Mouse (Mus musculus) inflammation-experienced regulatory T-cells, adult 6 months (primary cell): Measurements from ENCODE around the gene Pecam1. TPM values are rescaled to one million over a fixed set of nuclear protein-coding genes. Genes with fewer than 3 reads are reported as not detected.

ENCODE experiments used
- ATAC-seq: one replicate; pipeline ENCODE4 v1.8.0; 2017
- polyA plus RNA-seq, 3 experiments: library from polyadenylated mRNA; unstranded; fragments of 100-300 nt; shearing (Covaris generic); gene quantifications; one replicate each; pipeline ENCODE4 v1.2.1; 2017

Pecam1 gene
- polyA plus RNA-seq, 3 experiments from 2014 or later, result 44.4 to 106 (median 100) TPM

DNA sequence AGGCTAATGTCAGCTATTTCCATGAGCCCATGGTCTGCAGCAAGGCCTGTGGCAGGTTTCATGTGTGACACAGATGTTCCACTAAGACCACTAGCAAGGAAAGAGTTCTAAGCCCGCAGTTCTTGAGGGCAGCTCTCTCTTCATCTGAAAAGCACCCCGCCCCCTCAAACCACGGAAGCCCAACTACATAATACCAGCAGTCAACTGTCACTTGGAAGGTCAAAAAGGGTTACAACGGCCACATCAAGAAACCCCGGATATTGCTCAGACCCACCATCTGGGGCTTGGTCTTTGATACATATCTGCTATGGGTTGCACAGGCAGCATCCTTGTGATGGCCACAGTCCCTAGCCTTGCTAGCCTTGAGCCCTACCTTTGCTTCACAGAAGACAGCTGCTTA, 62.1 kb downstream of the Pecam1 start:
- peak; percentile 64 for ATAC-seq

DNA sequence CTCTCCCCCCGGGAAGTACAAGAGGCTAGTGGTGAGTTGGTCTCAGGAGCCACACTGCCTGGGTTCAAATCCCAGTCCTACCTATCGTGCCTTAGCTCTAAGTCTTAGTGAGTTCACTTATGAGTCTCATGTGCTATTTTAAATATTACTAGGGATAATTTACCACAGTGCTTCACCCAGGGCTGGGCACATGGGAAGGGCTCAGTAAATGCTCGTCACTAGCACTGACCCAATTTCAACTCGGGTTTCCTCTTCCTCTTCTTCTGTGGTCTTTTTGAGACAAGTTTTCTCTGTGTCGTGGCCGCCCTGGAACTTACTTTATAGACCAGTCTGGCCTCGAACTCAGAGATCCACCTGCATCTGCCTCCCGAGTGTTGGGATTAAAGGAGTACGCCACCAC, 63.1 kb downstream of the Pecam1 start:
- ATAC-seq, result peak; percentile 28

DNA sequence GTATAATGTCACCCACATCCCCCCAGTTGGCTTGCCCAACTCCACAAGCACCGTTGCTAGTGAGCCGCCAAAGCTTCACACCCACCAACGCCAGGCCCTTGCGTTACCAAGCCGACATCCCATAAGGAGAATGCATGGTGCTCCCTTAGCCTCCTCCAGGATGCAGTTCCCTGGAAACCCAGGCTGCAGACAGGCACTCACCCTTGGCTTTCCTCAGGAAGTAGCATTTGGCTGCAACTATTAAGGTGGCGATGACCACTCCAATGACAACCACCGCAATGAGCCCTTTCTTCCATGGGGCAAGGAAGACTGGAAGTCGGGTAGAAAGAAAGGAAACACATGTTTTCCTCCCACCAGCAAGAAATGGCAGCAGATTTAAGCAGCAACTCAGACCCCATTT, 66.4 kb downstream of the Pecam1 start:
- no peak for ATAC-seq

DNA sequence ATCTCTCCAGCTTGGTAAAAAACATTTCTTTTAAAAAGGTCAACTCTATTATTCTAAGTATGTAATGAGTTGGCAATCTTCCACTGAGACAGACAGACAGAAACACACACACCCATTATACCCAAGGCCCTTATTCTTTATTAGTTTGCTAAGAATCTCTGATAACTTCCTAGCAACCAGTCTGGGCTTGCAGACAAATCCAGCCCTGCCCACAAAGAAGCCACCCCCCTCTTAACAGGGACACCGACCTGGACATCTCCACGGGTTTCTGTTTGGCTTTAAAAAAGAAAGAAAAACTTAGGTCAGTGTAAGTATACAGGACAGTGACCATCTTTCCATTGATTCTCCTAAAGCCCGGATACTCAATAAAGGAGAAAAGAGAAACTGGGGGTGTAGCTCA, 67.1 kb downstream of the Pecam1 start:
- no peak for ATAC-seq

DNA sequence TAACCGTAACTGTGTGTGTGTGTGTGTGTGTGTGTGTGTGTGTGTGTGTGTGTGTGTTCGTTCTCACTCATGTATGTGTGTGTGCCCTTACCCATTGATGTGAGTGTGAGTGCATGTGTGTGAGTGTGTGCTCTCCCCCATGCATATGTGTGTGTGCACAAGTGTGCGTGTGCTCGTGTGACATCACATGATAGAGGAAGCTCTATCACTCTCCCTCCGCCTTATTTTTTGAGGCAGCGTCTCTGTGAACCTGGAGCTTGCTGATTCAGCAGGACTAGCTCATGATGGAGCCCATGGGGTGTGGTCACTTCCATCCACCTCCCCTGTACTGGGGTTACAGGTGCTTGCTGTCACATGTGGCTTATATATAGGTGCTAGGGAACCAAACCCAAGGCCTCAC, 69.3 kb downstream of the Pecam1 start:
- ATAC-seq, result peak; percentile 38

DNA sequence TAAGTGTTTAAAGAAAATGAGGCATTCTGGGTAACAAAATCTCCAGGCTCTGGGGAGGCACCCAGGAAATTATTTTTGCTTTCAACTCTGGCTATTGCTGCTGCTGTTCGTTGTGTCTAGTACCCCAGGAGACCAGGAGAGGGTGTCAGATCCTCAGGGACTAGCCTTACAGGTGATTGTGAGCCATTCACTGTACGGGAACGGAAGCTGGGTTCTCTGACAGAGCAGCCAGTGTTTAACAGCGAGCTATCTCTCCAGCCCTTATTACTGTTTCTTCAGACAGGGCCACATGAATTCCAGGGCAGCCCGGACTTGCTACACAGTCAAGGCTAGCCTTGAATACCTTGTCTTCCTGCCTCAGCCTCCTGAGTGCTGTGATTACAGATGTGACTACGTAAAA, 70.6 kb downstream of the Pecam1 start:
- peak; percentile 53 for ATAC-seq

DNA sequence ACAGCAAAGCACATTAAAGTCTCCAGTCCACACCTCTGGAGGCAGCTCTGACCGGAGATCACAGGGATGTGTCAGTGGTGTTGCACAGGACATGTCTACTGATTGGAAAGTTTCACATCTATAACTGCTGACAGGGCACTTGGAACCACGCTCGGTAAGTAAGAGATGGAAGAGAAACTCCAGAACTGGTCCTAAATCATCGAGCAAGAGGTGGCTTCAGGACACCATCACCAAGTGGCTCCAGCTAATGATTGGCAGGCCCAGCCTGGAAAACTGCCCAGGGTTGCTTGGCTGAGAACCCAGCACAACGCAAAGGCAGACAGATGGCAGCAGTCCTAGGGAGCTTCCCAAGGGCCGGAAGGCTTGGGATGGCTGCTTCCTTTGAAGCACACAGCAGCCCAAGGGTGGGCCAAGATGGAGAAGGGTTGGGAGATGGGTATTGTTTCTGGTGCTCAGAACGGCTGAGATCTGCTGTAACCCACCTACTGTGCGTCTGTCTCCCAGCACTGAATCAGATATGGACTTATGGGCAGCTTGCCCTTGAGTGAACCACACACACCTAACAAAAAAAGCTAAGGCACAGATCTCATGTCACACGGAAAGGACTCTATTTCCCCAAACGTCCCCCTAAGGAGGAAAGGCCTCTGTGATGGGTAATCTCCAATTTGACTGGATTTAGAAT, 72.4 kb downstream of the Pecam1 start:
- ATAC-seq, result no peak

DNA sequence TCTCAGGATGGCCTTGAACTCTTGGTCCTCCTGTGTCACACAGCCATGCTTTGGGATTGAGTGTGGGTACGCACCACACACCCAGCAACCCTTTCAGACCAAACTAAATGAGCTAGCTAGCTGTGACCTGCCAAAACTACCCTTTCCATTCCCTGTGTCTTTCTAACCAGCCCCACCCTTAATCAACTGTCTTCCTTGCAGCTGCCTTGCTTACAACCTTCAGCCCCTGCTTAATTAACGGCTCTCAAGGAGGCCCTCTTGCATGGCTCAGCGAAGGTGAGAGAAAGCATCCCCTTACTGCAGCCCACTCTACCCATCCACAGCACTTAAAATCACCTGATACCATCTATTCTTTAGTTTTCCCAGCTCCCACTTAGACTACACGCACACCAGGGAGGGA, 73.1 kb downstream of the Pecam1 start:
- no peak for ATAC-seq

DNA sequence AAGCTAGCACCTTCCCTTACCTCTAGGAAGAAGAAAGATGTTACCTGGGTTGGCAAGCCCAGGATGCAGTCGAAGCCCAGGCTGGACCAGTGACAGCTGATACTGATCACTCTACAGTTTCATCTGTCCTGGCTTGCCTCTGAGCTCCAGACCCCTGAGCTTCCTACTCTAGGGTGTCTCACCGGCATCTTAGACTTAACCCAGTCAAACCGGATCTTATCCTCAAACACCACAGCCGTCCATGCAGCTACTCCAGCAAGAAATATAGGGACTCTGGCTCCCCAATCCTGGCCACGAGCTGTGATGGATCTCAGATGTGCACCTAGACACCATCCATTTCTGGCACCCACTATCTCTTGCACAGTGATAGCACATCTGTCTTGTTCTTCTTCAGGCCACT, 74.6 kb downstream of the Pecam1 start:
- ATAC-seq, result no peak

DNA sequence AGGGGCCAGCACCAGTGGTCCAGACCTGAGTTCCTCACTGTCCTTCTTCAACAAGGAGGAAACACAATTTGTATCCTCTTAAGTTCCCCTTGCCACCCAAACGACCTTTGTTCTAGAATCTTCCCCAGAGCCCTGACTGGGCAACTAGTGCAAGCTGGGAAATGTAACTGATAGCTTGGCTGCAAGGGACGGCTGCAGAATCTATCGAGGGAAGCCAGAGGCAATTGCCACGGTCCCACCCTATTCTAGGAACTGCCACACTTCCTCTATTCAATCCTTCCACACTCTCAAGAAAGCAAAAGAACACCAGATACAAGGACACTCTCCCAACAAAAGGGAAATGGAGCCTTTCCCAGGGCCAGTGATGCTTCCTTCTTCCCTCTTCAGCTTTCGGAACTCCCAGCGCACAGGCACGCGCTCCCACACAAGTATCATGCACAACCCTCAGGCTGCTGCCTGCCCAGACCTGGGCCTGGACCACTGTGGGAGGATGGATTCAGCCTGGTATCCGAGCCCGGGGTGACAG, 75.2 kb downstream of the Pecam1 start:
- ATAC-seq, result peak; percentile 14

DNA sequence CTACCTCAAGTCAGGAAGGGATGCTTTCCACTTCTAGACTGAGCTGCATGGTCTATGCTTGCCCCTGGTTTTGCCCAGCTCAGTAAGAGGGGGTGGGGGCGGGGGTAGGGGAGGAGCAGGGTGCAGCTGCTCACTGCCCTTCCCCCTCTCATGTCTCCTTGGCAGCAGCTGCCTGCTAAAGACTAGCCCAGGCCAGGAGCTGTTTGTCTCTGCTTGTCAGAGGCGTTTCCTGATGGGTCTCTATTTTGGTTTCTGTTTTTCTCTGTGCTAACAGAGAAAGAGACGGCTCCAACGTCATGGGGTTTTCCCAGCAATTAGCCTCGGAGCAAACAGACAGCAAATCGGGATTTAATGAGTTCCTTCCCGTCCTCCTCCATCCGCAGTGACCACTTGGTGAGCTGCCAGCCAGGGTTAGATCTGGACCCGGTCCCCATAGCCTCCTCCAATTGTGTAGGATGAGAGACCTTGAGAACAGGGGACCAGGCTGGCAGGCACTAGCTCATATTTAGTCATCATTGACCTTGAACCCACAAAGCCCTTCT, 75.7 kb downstream of the Pecam1 start:
- ATAC-seq, result peak; percentile 84

DNA sequence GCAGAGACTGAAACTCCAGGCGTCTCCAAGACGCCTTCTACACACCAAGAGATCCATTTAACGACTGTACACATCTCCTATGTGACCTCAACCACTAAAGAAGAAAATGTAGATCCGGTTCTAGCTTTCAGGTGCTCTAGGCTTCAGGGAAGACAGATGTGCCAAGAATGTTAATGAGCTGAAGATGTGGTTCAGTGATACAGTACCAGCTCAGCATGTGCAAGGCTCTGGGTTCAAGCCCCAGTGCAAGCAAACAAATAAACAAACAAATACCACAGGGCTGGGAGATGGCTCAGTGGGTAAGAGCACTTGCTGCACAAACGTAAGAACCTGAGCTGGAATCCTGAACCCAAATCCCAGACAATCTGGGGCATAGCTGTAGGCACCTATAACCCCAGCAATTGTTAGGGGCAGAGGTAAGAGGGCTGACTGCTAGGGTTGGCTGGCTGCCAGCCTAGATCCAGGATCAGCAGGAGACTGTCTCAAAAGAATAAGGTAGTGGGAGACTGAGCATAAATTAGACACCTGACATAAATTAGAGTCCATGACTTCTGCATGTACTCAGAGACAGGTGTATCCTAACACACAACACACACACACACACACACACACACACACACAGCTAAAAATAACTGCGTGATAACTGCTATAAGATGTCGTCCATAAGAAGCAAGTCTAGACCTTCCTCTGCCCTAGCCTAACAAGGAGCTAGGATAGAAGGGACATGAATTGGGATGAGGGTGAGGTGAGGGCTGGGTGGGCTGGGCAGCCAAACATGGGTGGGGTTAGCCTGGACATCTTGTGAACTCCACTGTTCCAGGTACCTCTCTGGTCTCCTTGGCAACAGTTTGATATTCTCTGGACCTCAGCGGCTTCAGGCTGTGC, 76.5 kb downstream of the Pecam1 start:
- ATAC-seq, result no peak

DNA sequence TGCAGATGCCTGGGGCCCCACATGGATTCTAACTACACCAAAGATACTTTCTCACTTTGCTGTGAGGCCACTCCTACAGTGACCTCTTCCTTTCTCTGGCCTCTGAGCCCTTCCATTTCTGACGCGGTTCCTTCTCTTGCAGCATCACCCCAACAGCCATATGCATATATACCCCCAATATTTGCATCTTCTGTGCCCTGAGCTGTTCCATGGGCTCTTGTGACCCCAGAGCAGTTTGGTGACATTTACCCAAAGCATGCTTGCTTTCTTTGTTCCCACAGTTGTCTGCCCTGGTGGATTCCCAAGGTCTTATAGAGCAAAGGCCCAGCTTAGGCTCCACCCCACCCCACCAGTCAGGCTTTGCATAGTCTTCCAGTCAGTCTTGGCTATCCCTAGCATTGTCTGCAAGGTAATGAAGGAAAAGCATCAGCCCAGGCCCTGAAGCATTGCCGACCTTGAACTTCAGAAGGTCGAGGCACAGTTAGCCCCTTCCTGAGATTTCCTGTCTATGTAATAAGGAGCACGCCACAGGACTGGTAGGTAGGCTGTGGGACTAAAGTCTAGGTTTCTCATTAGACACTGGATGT, 77.4 kb downstream of the Pecam1 start:
- ATAC-seq, result no peak

DNA sequence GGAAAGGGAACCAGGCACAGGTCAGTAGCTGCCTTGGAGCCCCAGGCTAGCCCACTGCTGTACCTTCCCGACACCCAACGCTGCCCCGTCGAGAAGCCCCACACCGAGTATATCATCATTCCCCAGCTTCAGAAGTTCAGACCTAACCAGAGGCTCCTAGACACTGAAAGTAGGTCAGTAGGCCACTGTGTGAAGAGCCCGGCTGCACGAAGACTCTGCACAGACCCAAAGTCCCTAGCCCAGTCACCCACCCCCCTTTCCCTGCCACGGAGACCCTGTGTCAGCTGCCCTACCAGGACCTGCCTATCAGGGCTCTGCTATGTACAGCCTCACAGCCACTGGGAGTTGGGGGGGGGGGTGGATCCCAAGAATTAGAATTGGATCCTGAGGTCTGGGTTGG, 78.6 kb downstream of the Pecam1 start:
- ATAC-seq, result no peak

DNA sequence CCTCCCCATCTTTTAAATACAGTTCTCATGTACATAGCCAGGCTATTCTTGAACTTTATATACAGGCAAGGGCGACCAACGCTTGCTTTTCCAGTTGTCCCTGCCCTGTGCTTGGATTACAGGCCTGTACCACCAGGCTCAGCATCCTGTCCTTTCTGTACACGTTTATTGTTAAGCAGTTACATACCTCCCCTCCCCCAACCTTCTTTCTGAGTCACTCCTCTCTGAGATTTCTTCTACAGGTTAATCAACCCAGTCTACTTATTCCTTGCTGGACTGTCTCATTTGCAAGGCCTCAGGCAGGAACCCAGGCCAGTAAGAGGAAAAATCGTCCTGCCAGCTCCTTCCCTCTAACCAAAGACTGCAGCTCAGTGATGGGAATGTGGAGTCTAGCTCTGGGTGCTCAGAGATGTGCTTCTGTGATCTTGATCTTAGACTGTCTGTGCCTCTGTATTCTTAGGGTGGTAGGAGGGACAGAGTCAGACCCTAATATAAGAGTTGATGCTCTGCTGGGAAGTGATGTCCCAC, 79.4 kb downstream of the Pecam1 start:
- no peak for ATAC-seq

DNA sequence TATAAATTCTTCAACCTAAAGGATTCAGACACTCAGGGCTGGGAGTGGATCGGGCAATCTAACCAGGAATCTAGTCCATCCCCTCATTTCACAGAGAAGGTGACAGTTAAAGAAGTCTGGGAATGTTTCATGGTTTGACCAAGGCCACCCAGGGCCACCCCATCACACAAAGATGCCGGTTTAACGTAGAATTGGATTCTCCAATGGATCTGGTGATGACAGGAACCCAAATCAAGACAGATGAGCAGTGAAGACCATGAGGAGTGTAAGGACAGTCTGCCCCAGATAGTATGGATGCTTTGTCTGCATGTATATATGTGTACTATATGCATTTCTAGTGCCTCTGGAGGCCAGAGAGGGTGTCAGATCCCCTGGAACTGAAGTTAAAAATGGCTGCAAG, 80.2 kb downstream of the Pecam1 start:
- no peak for ATAC-seq

DNA sequence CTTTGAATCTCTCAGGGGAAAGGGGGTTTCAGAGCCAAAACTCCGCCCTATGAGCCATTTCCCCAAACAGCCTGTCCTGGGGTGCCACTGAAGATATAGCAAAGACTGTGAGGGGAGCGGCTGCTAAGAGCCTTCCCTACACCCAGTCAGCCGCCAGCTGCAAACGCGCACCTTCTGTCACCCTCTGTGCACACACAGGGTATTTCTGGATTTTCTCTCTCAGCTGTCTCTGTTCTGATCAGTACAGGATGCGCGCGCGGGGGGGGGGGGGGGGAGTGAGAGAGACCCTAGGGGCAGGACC, 80.6 kb downstream of the Pecam1 start:
- ATAC-seq, result peak; percentile 14

DNA sequence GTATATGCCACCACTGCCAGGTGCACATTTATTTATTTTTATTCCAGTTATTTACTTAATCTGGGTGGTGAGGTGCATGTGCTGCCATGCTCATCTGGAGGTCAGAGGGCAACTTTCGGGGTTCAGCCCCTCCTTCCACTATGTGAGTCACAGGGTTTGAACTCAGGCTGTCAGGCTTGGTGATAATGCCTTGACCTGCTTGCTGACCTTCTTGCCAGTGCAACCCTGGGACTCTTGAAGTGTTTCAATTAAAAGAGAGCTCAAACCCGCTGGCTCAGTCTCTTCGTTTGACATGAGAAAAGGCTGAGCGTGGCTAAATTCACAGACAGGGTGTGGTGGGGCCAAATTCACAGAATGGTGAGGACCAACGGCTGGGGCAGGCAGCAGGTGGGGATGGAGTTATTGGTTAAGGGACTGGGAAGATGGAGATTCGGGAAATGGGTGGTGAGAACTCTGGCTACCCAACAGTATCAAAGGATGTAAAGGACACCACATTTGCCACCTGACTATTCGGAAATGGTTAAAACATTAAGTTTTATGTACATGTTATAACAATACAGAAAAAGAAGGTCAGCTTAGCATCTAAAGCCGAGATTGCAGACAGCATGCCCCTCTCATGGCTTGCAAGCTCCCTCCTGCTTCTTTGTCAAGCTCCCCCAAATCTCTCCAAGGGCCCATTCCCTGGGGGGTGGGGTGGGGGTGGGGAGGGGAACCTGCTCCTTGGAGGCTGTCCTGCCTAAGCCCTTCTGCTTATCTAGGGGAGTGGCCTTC, 81.1 kb downstream of the Pecam1 start:
- ATAC-seq, result no peak

DNA sequence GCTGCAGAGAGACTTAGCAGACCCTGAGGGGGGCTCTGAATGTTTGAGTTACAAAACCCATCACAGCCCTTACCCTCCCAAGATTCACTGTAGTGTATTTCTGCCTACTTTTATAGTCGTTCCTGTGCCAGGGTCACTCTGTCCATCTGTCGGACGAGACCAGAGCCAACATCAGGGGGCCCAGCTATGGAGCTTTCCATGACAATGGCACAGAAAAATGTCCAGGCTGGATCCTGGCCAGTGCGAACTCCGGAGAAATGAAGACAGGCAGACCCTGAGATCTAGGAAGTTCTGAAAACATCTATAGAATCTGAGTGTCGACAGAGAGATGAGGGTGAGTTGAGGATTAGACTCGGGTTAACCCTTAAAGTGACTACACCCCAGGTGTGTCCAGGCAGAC, 82.1 kb downstream of the Pecam1 start:
- ATAC-seq, result no peak

DNA sequence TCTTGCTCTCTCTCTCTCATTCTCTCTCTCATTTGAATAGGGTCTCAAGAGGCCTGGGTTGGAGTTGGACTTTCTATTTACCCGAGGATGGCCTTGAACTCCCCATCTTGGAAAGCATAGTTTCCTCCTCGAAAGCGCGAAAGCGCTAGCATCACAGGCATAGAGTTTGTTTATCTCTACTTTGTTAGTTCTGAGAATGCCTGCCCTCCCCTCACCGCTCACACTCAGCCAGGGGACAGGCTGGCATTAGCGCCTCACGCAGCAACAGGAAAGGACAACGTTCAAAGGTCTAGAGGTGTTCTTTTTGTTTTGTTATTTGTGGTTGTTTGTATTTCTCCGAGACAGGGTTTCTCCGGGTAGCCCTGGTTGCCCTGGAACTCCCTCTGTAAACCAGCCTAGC, 82.6 kb downstream of the Pecam1 start:
- no peak for ATAC-seq

DNA sequence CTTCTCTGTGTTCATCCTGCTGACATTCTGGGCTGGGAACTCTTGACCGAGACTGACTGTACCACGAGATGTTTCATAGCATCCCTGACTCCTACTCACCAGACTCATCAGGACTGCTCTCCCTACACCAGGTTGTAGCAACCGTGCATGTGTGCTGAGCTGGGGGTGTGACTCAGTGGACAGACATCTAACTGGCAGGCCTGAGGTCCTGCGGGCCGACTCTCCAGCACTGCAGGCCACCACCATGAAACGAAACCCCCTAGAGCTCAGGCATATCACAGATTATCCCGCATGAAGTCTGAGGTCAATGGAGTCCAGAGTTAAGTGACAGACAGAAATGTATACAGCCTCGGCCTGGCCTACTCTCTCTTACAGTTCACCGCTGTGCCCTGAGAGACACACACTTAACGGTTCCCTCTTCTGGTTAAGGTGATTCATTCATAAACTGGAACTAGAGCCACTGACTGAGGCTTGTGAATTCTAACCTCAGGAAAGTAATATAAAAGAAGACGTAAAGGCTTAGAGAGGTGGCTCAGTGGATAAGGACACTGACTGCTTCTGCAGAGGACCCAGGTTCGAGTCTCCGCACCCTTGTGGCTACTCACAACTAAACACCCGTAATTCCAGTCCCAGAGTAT, 83.8 kb downstream of the Pecam1 start:
- no peak for ATAC-seq

DNA sequence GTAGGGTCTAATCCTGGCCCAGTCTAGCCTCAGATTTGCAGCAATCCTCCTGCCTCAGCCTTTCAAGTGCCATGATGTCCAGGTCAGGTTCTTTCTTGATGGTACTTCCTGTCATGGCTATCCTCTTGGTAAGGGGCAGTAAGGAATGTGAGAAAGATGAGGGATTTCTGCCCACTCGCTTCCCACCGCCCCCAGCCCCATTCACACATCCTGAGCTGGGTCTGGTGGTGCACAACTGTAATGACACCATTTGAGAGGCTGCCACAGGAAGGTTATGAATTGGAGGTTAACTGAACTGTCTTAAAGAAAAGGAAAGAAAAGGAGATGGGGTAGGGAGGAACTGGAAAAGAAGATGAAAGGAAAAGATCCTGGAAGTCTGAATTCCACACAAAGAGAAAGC, 84.6 kb downstream of the Pecam1 start:
- no peak for ATAC-seq
